Comparison of ENCODE assay signal across 9 mouse cellular contexts in the genomic region with DNA sequence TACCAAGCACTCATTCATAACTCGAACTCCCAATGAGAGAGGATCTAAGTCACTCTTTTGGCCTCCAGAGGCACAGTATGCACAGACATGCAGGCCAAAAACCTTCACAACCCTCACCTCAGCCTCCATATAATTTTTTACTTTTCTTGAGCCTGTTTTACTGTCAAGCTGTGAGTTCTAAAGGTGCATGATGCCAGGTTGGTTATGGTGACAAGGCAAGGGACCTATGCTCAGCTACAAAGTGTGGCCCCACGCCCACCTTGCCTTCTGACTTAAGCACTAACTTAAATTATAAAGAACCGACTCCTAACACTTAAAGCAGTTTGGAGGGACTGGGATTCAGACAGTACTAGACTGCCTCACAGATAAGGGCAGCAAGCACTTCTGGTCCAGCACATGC. TPM values are rescaled to one million over a fixed set of nuclear protein-coding genes. Genes with fewer than 3 reads are reported as not detected.
DNase-seq lines count a peak whose midpoint lies in the region; ATAC-seq lines count a peak whose summit lies in the region.
"Had no signal": no experiment of that assay in that cellular context is flagged by ENCODE, and none has a peak within 500 bp of the region (broad histone marks: within the 10 kb centered on the region; RNA-seq: fewer than 3 reads in every experiment).

No protein-coding gene starts in this region.

- no peaks in the 10 kb centered on the region for H3K9me3 ChIP-seq in heart, embryonic 13.5 days
- H3K9me3 ChIP-seq in neural tube, embryonic 11.5 days (ENCODE audit: control insufficient read depth, low read length) = no peaks in the 10 kb centered on the region
- no peaks in the 10 kb centered on the region for H3K9me3 ChIP-seq in limb, embryonic 11.5 days (ENCODE audit: control insufficient read depth, low read length)

- H3K27me3 ChIP-seq in heart, embryonic 13.5 days (replicated peaks) = no peaks in the 10 kb centered on the region
- no peaks in the 10 kb centered on the region for H3K27me3 ChIP-seq in neural tube, embryonic 11.5 days (ENCODE audit: control insufficient read depth, insufficient read depth, low read length)
- H3K27me3 ChIP-seq in limb, embryonic 11.5 days (ENCODE audit: control insufficient read depth, insufficient read depth, low read length) = no peaks in the 10 kb centered on the region

- 75% methylated on average over 3 of the region's 3 CpGs for WGBS in heart, embryonic 13.5 days
- 95% methylated on average over 3 of the region's 3 CpGs for WGBS in neural tube, embryonic 11.5 days
- WGBS in limb, embryonic 11.5 days = 87% methylated on average over 3 of the region's 3 CpGs

- no peak for DNase-seq in heart, adult 8-10 months (ENCODE audit: low spot score)
- no peak for DNase-seq in neural tube, embryonic 11.5 days (ENCODE audit: low spot score)
- no peak for DNase-seq in neural tube, embryonic 10.5 days (ENCODE audit: extremely low spot score, low spot score)
- DNase-seq in limb, embryonic 11.5 days (ENCODE audit: low spot score) = no peak
- DNase-seq in frontal cortex, adult 2 months (ENCODE audit: extremely low spot score in 1 of 2, low spot score in 1 of 2) = no peak
- DNase-seq in ovary, adult 18-20 months (ENCODE audit: low spot score) = no peak
- DNase-seq in right cerebral cortex, postnatal 14 days = no peak
- DNase-seq: kidney, adult 9 months had no signal

- no peak for ATAC-seq in heart, embryonic 13.5 days (ENCODE audit: extremely low read depth, insufficient number of reproducible peaks, low FRiP score, low TSS enrichment)
- no peak for ATAC-seq in neural tube, embryonic 11.5 days (ENCODE audit: insufficient read depth, low FRiP score, low TSS enrichment)
- no peak for ATAC-seq in limb, embryonic 11.5 days (ENCODE audit: insufficient number of reproducible peaks, low FRiP score, low TSS enrichment, low read depth)

- peak overlapping the region; percentile 99 for H3K4me2 ChIP-seq in heart, embryonic 13.5 days
- H3K4me2 ChIP-seq in neural tube, embryonic 11.5 days (ENCODE audit: low read depth) = peak overlapping the region; percentile 4
- H3K4me2 ChIP-seq in limb, embryonic 11.5 days (ENCODE audit: low read depth, severe bottlenecking) = peak overlapping the region; percentile 82; the same call in 1 of the 2 replicates

- no peak overlapping the region for H3K27ac ChIP-seq in heart, embryonic 13.5 days (replicated peaks)
- no peak overlapping the region for H3K27ac ChIP-seq in neural tube, embryonic 11.5 days (ENCODE audit: low read depth, low read length)
- 0 out of 2 replicates have a peak overlapping the region, but pooled peaks have one; percentile 8 for H3K27ac ChIP-seq in limb, embryonic 11.5 days (replicated peaks; ENCODE audit: low read depth, low read length)

- H3K4me3 ChIP-seq in heart, embryonic 13.5 days = peak overlapping the region; percentile 76
- peak overlapping the region; percentile 15 for H3K4me3 ChIP-seq in neural tube, embryonic 11.5 days (ENCODE audit: low read depth, low read length)
- H3K4me3 ChIP-seq in limb, embryonic 11.5 days (ENCODE audit: low read depth, low read length) = no peak overlapping the region

- H3K9ac ChIP-seq in heart, embryonic 13.5 days = peak overlapping the region; percentile 93
- peak overlapping the region; percentile 11; the same call in 1 of the 2 replicates for H3K9ac ChIP-seq in neural tube, embryonic 11.5 days (ENCODE audit: low read length)
- no peak overlapping the region for H3K9ac ChIP-seq in limb, embryonic 11.5 days (ENCODE audit: low read length)

- peaks cover 57% of the 10 kb centered on the region for H3K36me3 ChIP-seq in heart, embryonic 13.5 days
- peaks cover 8% of the 10 kb centered on the region; the same call in 1 of the 2 replicates for H3K36me3 ChIP-seq in neural tube, embryonic 11.5 days (ENCODE audit: control insufficient read depth, insufficient read depth, low read length)
- H3K36me3 ChIP-seq in limb, embryonic 11.5 days (ENCODE audit: control insufficient read depth, insufficient read depth, low read length) = peaks cover 15% of the 10 kb centered on the region

- peaks cover 60% of the 10 kb centered on the region for H3K4me1 ChIP-seq in heart, embryonic 13.5 days
- peaks cover 43% of the 10 kb centered on the region for H3K4me1 ChIP-seq in neural tube, embryonic 11.5 days (ENCODE audit: control insufficient read depth, insufficient read depth, low read length)
- H3K4me1 ChIP-seq in limb, embryonic 11.5 days (ENCODE audit: control insufficient read depth, insufficient read depth, low read length) = peaks cover 44% of the 10 kb centered on the region

RNA-seq across cellular contexts. Expression of a gene that starts 2.0 kb away (rescaled TPM):
- polyA plus RNA-seq in heart, embryonic 13.5 days (2015; fragmentation: Nextera tagmentation; extraction: Ambion mirVana) = 4.5 and 7.0 TPM in 2 replicates
- total RNA-seq in heart, adult 8-10 months (2022) = 1 to 10 TPM in 3 of 4 experiments, under 1 TPM in 1; 0.89 to 2.6 (median 1.6) TPM
- polyA plus RNA-seq in neural tube, embryonic 11.5 days (2014; fragmentation: Nextera tagmentation; extraction: Ambion mirVana) = 4.4 and 4.9 TPM in 2 replicates
- polyA plus RNA-seq in limb, embryonic 11.5 days (2014; fragmentation: Nextera tagmentation; extraction: Ambion mirVana) = 2.6 and 3.0 TPM in 2 replicates
- 6.9 and 7.5 TPM in 2 replicates for polyA plus RNA-seq in frontal cortex, adult 2 months (2012; rRNA removed)

RNA-seq across cellular contexts. Expression of a gene that starts 2.3 kb away (rescaled TPM):
- 36.0 and 39.6 TPM in 2 replicates for polyA plus RNA-seq in heart, embryonic 13.5 days (2015; fragmentation: Nextera tagmentation; extraction: Ambion mirVana)
- 10 to 100 TPM; 35.6 to 45.0 (median 41.6) TPM for total RNA-seq in heart, adult 8-10 months (2022)
- 40.7 and 43.8 TPM in 2 replicates for polyA plus RNA-seq in neural tube, embryonic 11.5 days (2014; fragmentation: Nextera tagmentation; extraction: Ambion mirVana)
- 35.6 and 37.1 TPM in 2 replicates for polyA plus RNA-seq in limb, embryonic 11.5 days (2014; fragmentation: Nextera tagmentation; extraction: Ambion mirVana)
- polyA plus RNA-seq in frontal cortex, adult 2 months (2012; rRNA removed) = 69.5 and 70.5 TPM in 2 replicates

RNA-seq across cellular contexts. Expression of a gene that starts 2.5 kb away (rescaled TPM):
- polyA plus RNA-seq in heart, embryonic 13.5 days (2015; fragmentation: Nextera tagmentation; extraction: Ambion mirVana) = 923 and 1,093 TPM in 2 replicates
- 100 to 1,000 TPM; 373 to 430 (median 408) TPM for total RNA-seq in heart, adult 8-10 months (2022)
- polyA plus RNA-seq in neural tube, embryonic 11.5 days (2014; fragmentation: Nextera tagmentation; extraction: Ambion mirVana) = 1,341 and 1,360 TPM in 2 replicates
- polyA plus RNA-seq in limb, embryonic 11.5 days (2014; fragmentation: Nextera tagmentation; extraction: Ambion mirVana) = 1,618 and 1,641 TPM in 2 replicates
- polyA plus RNA-seq in frontal cortex, adult 2 months (2012; rRNA removed) = 488 and 518 TPM in 2 replicates

RNA-seq across cellular contexts. Expression of a gene that starts 12.8 kb away (rescaled TPM):
- polyA plus RNA-seq in heart, embryonic 13.5 days (2015; fragmentation: Nextera tagmentation; extraction: Ambion mirVana) = 20.5 and 20.6 TPM in 2 replicates
- total RNA-seq in heart, adult 8-10 months (2022) = 10 to 100 TPM; 10.1 to 12.8 (median 11.6) TPM
- 29.5 and 33.4 TPM in 2 replicates for polyA plus RNA-seq in neural tube, embryonic 11.5 days (2014; fragmentation: Nextera tagmentation; extraction: Ambion mirVana)
- polyA plus RNA-seq in limb, embryonic 11.5 days (2014; fragmentation: Nextera tagmentation; extraction: Ambion mirVana) = 37.4 and 45.6 TPM in 2 replicates
- polyA plus RNA-seq in frontal cortex, adult 2 months (2012; rRNA removed) = 13.3 and 13.7 TPM in 2 replicates

RNA-seq across cellular contexts. Expression of a gene that starts 13.2 kb away (rescaled TPM):
- 113 and 125 TPM in 2 replicates for polyA plus RNA-seq in heart, embryonic 13.5 days (2015; fragmentation: Nextera tagmentation; extraction: Ambion mirVana)
- 10 to 100 TPM; 62.7 to 82.9 (median 71.1) TPM for total RNA-seq in heart, adult 8-10 months (2022)
- polyA plus RNA-seq in neural tube, embryonic 11.5 days (2014; fragmentation: Nextera tagmentation; extraction: Ambion mirVana) = 190 and 195 TPM in 2 replicates
- 208 and 212 TPM in 2 replicates for polyA plus RNA-seq in limb, embryonic 11.5 days (2014; fragmentation: Nextera tagmentation; extraction: Ambion mirVana)
- polyA plus RNA-seq in frontal cortex, adult 2 months (2012; rRNA removed) = 101 and 130 TPM in 2 replicates

Comparison
In these comparisons a context has a peak if more than half of its experiments do, and no peak if none do; other contexts are left out.
1. H3K4me2 ChIP-seq: peak in every context shown above with its lines; median percentile 99 in heart, embryonic 13.5 days; 82 in limb, embryonic 11.5 days; 4 in neural tube, embryonic 11.5 days.